Mouse (Mus musculus) kidney, adult 2 months (tissue): ENCODE data around the gene Dap.

Experiments
- CTCF ChIP-seq: fragments of 200-500 bp; conservative IDR thresholded peaks from 2 replicates; pipeline ENCODE4 v1.5.1; 2011; ENCODE audit warnings: low read depth, mild to moderate bottlenecking, control low read depth, low read length, moderate library complexity, mixed read lengths; ENCODE audit not compliant: insufficient read depth, insufficient read length
- POLR2A ChIP-seq: fragments of 200-500 bp; IDR thresholded peaks from one replicate; pipeline ENCODE4 v1.6.1; 2011; ENCODE audit warnings: low read depth, low read length, control low read depth

DNA sequence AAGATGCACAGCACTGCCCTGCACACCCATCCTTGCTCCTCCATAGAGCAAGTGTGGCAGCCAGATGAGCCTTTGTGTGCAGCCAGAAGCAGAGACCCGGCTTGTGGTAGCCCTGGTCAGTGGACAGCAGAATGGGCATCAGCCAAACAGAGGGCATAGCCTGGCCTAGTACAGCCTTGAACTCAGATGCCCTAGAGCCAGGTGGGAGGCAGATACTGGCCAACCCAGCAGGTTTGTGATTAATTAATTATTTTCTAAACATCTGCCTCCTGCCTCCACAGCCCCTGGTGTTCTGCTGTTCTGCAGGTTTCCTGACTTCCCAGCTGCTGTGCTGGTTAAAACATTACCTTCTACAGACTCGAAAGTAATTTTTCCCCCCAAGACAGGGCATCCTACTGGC lies 55.0 kb downstream of the Dap start:
- no peak for TF ChIP-seq POLR2A
- no peak for TF ChIP-seq CTCF
